Mouse (Mus musculus): Measurements from ENCODE around the gene Nek5. TPM values are rescaled to one million over a fixed set of nuclear protein-coding genes. Genes with fewer than 3 reads are reported as not detected.

Gene Nek5
- polyA plus RNA-seq, 1 experiment, result 0.66 TPM

- Histone ChIP-seq H3K27me3 (ENCODE audit: control insufficient read depth, insufficient read depth, low read length, poor library complexity, severe bottlenecking) (peaks cover 11% of the 10 kb centered on the region; the same call in 1 of the 2 replicates), H3K36me3 (ENCODE audit: control insufficient read depth, insufficient read depth, low read length, poor library complexity, severe bottlenecking) (peaks cover 27% of the 10 kb centered on the region), H3K9ac (ENCODE audit: low read depth, poor library complexity, severe bottlenecking) (peak within 1 kb of the TSS; percentile 73), H3K27ac (ENCODE audit: insufficient read depth, low read length) (no peak within 1 kb of the TSS), H3K9me3 (replicated peaks; ENCODE audit: control insufficient read depth, insufficient read depth, low read length, poor library complexity, severe bottlenecking) (peaks cover 7% of the 10 kb centered on the region), H3K4me3 (ENCODE audit: low read depth, low read length) (peak within 1 kb of the TSS; percentile 83), H3K4me1 (ENCODE audit: control insufficient read depth, insufficient read depth, low read length) (no peaks in the 10 kb centered on the region)
- peak; percentile 95 for TF ChIP-seq POLR2A (IDR thresholded peaks at IDR 0.05; ENCODE audit: insufficient read depth, low read length)
- TF ChIP-seq EP300 (IDR thresholded peaks at IDR 0.05; ENCODE audit: insufficient read depth, low read depth, low read length), result no peak
Measured at GRCm38 (mm10) chr8:22060446-22060889, 64.4 kb downstream of the Nek5 start, which contains the start of gene Alg11. TSS of gene Alg11 (plus strand) at chr8:22060721.

DNA sequence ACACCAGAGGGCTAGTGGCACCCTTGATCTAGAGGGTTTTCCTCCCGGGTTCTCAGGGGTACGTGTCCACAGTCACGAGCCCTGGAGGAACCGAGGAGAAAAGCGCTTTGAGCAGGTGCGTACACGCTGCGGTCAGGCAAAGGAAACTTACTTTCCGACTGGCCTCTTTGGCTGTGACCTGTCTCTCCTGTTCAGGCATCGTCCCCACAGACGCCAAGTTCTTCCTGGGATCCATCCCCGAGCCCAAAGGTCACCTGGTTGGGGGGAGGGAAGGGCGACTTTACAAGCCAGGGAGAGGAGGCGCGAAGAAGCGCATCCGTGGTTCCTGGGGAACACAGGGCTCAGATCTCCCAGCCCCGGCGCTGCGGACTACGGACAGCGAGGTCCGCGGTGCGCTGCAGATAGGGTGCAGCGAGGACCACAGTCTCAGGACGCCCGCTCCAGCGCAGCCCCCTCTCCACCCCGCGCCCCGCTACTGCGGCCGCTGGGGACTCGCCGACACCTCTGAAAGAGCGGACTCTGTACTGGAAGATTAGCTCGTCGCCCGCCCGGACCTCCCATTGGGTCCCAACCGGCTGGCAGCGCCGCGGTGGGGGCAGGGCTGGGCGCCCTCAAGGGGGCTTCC, 64.9 kb downstream of the Nek5 start, which contains the start of gene Atp7b:
Gene Atp7b (minus strand): TSS at position 485 of the 625 bp plus-strand sequence.
- Histone ChIP-seq H3K9ac (ENCODE audit: low read depth, poor library complexity, severe bottlenecking) (peak within 1 kb of the TSS; percentile 73), H3K27me3 (ENCODE audit: control insufficient read depth, insufficient read depth, low read length, poor library complexity, severe bottlenecking) (peaks cover 11% of the 10 kb centered on the region; the same call in 1 of the 2 replicates), H3K4me1 (ENCODE audit: control insufficient read depth, insufficient read depth, low read length) (no peaks in the 10 kb centered on the region), H3K4me3 (ENCODE audit: low read depth, low read length) (peak within 1 kb of the TSS; percentile 83), H3K9me3 (replicated peaks; ENCODE audit: control insufficient read depth, insufficient read depth, low read length, poor library complexity, severe bottlenecking) (peaks cover 1% of the 10 kb centered on the region; the same call in 1 of the 2 replicates), H3K36me3 (ENCODE audit: control insufficient read depth, insufficient read depth, low read length, poor library complexity, severe bottlenecking) (peaks cover 21% of the 10 kb centered on the region), H3K27ac (ENCODE audit: insufficient read depth, low read length) (no peak within 1 kb of the TSS)
- TF ChIP-seq EP300 (IDR thresholded peaks at IDR 0.05; ENCODE audit: insufficient read depth, low read depth, low read length), result no peak
- no peak for TF ChIP-seq POLR2A (IDR thresholded peaks at IDR 0.05; ENCODE audit: insufficient read depth, low read length)
- TF ChIP-seq CTCF (IDR thresholded peaks at IDR 0.05; ENCODE audit: low read depth, low read length), result no peak

GRCm38 (mm10) chr8:22059153-22059738, 65.6 kb downstream of the Nek5 start:
- TF ChIP-seq POLR2A (IDR thresholded peaks at IDR 0.05; ENCODE audit: insufficient read depth, low read length) (no peak), CTCF (IDR thresholded peaks at IDR 0.05; ENCODE audit: low read depth, low read length) (no peak), EP300 (IDR thresholded peaks at IDR 0.05; ENCODE audit: insufficient read depth, low read depth, low read length) (no peak)
- peak overlapping the region; percentile 73 for H3K9ac ChIP-seq (ENCODE audit: low read depth, poor library complexity, severe bottlenecking)

GRCm38 (mm10) chr8:22058368-22058767, 66.5 kb downstream of the Nek5 start:
- no peaks in the 10 kb centered on the region for H3K4me1 ChIP-seq (ENCODE audit: control insufficient read depth, insufficient read depth, low read length)
- H3K27me3 ChIP-seq (ENCODE audit: control insufficient read depth, insufficient read depth, low read length, poor library complexity, severe bottlenecking), result peaks cover 11% of the 10 kb centered on the region; the same call in 1 of the 2 replicates
- no peak for TF ChIP-seq EP300 (IDR thresholded peaks at IDR 0.05; ENCODE audit: insufficient read depth, low read depth, low read length)
- TF ChIP-seq CTCF (IDR thresholded peaks at IDR 0.05; ENCODE audit: low read depth, low read length), result no peak
- TF ChIP-seq POLR2A (IDR thresholded peaks at IDR 0.05; ENCODE audit: insufficient read depth, low read length), result no peak
- H3K9me3 ChIP-seq (replicated peaks; ENCODE audit: control insufficient read depth, insufficient read depth, low read length, poor library complexity, severe bottlenecking), result no peaks in the 10 kb centered on the region
- no peak overlapping the region for H3K9ac ChIP-seq (ENCODE audit: low read depth, poor library complexity, severe bottlenecking)
- no peak overlapping the region for H3K4me3 ChIP-seq (ENCODE audit: low read depth, low read length)
- no peak overlapping the region for H3K27ac ChIP-seq (ENCODE audit: insufficient read depth, low read length)
- H3K36me3 ChIP-seq (ENCODE audit: control insufficient read depth, insufficient read depth, low read length, poor library complexity, severe bottlenecking), result peaks cover 12% of the 10 kb centered on the region

More at GRCm38 (mm10) chr8:22059153-22059738, 65.6 kb downstream of the Nek5 start:
- Histone ChIP-seq H3K36me3 (ENCODE audit: control insufficient read depth, insufficient read depth, low read length, poor library complexity, severe bottlenecking) (peaks cover 17% of the 10 kb centered on the region), H3K9me3 (replicated peaks; ENCODE audit: control insufficient read depth, insufficient read depth, low read length, poor library complexity, severe bottlenecking) (no peaks in the 10 kb centered on the region), H3K27ac (ENCODE audit: insufficient read depth, low read length) (no peak overlapping the region), H3K27me3 (ENCODE audit: control insufficient read depth, insufficient read depth, low read length, poor library complexity, severe bottlenecking) (peaks cover 11% of the 10 kb centered on the region; the same call in 1 of the 2 replicates), H3K4me1 (ENCODE audit: control insufficient read depth, insufficient read depth, low read length) (no peaks in the 10 kb centered on the region), H3K4me3 (ENCODE audit: low read depth, low read length) (peak overlapping the region; percentile 73)

- no peaks in the 10 kb centered on the region; the same call in 1 of the 2 replicates for H3K36me3 ChIP-seq (ENCODE audit: control insufficient read depth, insufficient read depth, low read length, poor library complexity, severe bottlenecking)
- H3K4me1 ChIP-seq (ENCODE audit: control insufficient read depth, insufficient read depth, low read length), result no peaks in the 10 kb centered on the region
- no peak overlapping the region for H3K9ac ChIP-seq (ENCODE audit: low read depth, poor library complexity, severe bottlenecking)
- H3K27me3 ChIP-seq (ENCODE audit: control insufficient read depth, insufficient read depth, low read length, poor library complexity, severe bottlenecking), result peaks cover 11% of the 10 kb centered on the region; the same call in 1 of the 2 replicates
- no peaks in the 10 kb centered on the region for H3K9me3 ChIP-seq (replicated peaks; ENCODE audit: control insufficient read depth, insufficient read depth, low read length, poor library complexity, severe bottlenecking)
- no peak overlapping the region for H3K27ac ChIP-seq (ENCODE audit: insufficient read depth, low read length)
- TF ChIP-seq POLR2A (IDR thresholded peaks at IDR 0.05; ENCODE audit: insufficient read depth, low read length) (no peak), EP300 (IDR thresholded peaks at IDR 0.05; ENCODE audit: insufficient read depth, low read depth, low read length) (no peak), CTCF (IDR thresholded peaks at IDR 0.05; ENCODE audit: low read depth, low read length) (no peak)
- H3K4me3 ChIP-seq (ENCODE audit: low read depth, low read length), result no peak overlapping the region
Measured at GRCm38 (mm10) chr8:22056850-22057249, 68.0 kb downstream of the Nek5 start.

- Histone ChIP-seq H3K9me3 (replicated peaks; ENCODE audit: control insufficient read depth, insufficient read depth, low read length, poor library complexity, severe bottlenecking) (no peaks in the 10 kb centered on the region), H3K4me3 (ENCODE audit: low read depth, low read length) (no peak overlapping the region), H3K27ac (ENCODE audit: insufficient read depth, low read length) (no peak overlapping the region), H3K4me1 (ENCODE audit: control insufficient read depth, insufficient read depth, low read length) (no peaks in the 10 kb centered on the region), H3K36me3 (ENCODE audit: control insufficient read depth, insufficient read depth, low read length, poor library complexity, severe bottlenecking) (no peaks in the 10 kb centered on the region), H3K27me3 (ENCODE audit: control insufficient read depth, insufficient read depth, low read length, poor library complexity, severe bottlenecking) (peaks cover 11% of the 10 kb centered on the region; the same call in 1 of the 2 replicates), H3K9ac (ENCODE audit: low read depth, poor library complexity, severe bottlenecking) (no peak overlapping the region)
- TF ChIP-seq EP300 (IDR thresholded peaks at IDR 0.05; ENCODE audit: insufficient read depth, low read depth, low read length) (no peak), POLR2A (IDR thresholded peaks at IDR 0.05; ENCODE audit: insufficient read depth, low read length) (no peak), CTCF (IDR thresholded peaks at IDR 0.05; ENCODE audit: low read depth, low read length) (no peak)
Measured at GRCm38 (mm10) chr8:22055492-22055877, 69.4 kb downstream of the Nek5 start.

Data from ES-Bruce4 (cell line).